Mouse (Mus musculus): ENCODE measurements around the gene Tmem141. TPM values are rescaled to one million over a fixed set of nuclear protein-coding genes. Genes with fewer than 3 reads are reported as not detected.

Gene Tmem141
- polyA plus RNA-seq, 1 experiment from 2014 or later = 25.5 TPM

- peaks cover 45% of the 10 kb centered on the region for H3K4me1 ChIP-seq (ENCODE audit: control insufficient read depth, insufficient read depth, low read length)
- no peak for ATAC-seq (ENCODE audit: insufficient number of reproducible peaks, insufficient read depth, low FRiP score, low read depth)
- H3K4me3 ChIP-seq (ENCODE audit: low read depth, low read length) = peak overlapping the region; percentile 24
- peak overlapping the region; percentile 24; the same call in 1 of the 2 replicates for H3K4me2 ChIP-seq (replicated peaks; ENCODE audit: low read depth, low read length)
- H3K27ac ChIP-seq (ENCODE audit: low read length) = no peak overlapping the region
- WGBS = 6% methylated on average over 77 of the region's 77 CpGs
- H3K36me3 ChIP-seq (ENCODE audit: control insufficient read depth, insufficient read depth, low read length) = peaks cover 12% of the 10 kb centered on the region
- peaks cover 37% of the 10 kb centered on the region for H3K27me3 ChIP-seq (ENCODE audit: control insufficient read depth, insufficient read depth, low read length)
- no peak overlapping the region for H3K9ac ChIP-seq (replicated peaks; ENCODE audit: low read depth, low read length)
- H3K9me3 ChIP-seq (ENCODE audit: control insufficient read depth, low read depth, low read length) = no peaks in the 10 kb centered on the region
Observed at GRCm38 (mm10) chr2:25578796-25579736, 42.7 kb downstream of the Tmem141 start.

GRCm38 (mm10) chr2:25577951-25578795 lies 43.6 kb downstream of the Tmem141 start:
- Histone ChIP-seq H3K27me3 (ENCODE audit: control insufficient read depth, insufficient read depth, low read length) (peaks cover 37% of the 10 kb centered on the region), H3K36me3 (ENCODE audit: control insufficient read depth, insufficient read depth, low read length) (peaks cover 3% of the 10 kb centered on the region), H3K27ac (ENCODE audit: low read length) (no peak overlapping the region), H3K9ac (replicated peaks; ENCODE audit: low read depth, low read length) (no peak overlapping the region), H3K4me2 (replicated peaks; ENCODE audit: low read depth, low read length) (peak overlapping the region; percentile 22), H3K9me3 (ENCODE audit: control insufficient read depth, low read depth, low read length) (no peaks in the 10 kb centered on the region), H3K4me1 (ENCODE audit: control insufficient read depth, insufficient read depth, low read length) (peaks cover 54% of the 10 kb centered on the region), H3K4me3 (ENCODE audit: low read depth, low read length) (peak overlapping the region; percentile 15)
- ATAC-seq (ENCODE audit: insufficient number of reproducible peaks, insufficient read depth, low FRiP score, low read depth) = no peak
- WGBS = 6% methylated on average over 74 of the region's 75 CpGs

- peak overlapping the region; percentile 22 for H3K4me2 ChIP-seq (replicated peaks; ENCODE audit: low read depth, low read length)
- no peak overlapping the region for H3K27ac ChIP-seq (ENCODE audit: low read length)
- 20% methylated on average over 92 of the region's 92 CpGs for WGBS
- no peak overlapping the region; the same call in 1 of the 2 replicates for H3K9ac ChIP-seq (replicated peaks; ENCODE audit: low read depth, low read length)
- peaks cover 54% of the 10 kb centered on the region for H3K4me1 ChIP-seq (ENCODE audit: control insufficient read depth, insufficient read depth, low read length)
- H3K27me3 ChIP-seq (ENCODE audit: control insufficient read depth, insufficient read depth, low read length) = peaks cover 37% of the 10 kb centered on the region
- no peaks in the 10 kb centered on the region for H3K36me3 ChIP-seq (ENCODE audit: control insufficient read depth, insufficient read depth, low read length)
- H3K4me3 ChIP-seq (ENCODE audit: low read depth, low read length) = peak overlapping the region; percentile 15
- no peak for ATAC-seq (ENCODE audit: insufficient number of reproducible peaks, insufficient read depth, low FRiP score, low read depth)
- no peaks in the 10 kb centered on the region for H3K9me3 ChIP-seq (ENCODE audit: control insufficient read depth, low read depth, low read length)
Observed at GRCm38 (mm10) chr2:25576965-25577891, 44.6 kb downstream of the Tmem141 start.

GRCm38 (mm10) chr2:25576028-25576850 lies 45.6 kb downstream of the Tmem141 start:
- Histone ChIP-seq H3K4me2 (replicated peaks; ENCODE audit: low read depth, low read length) (peak overlapping the region; percentile 75; the same call in 1 of the 2 replicates), H3K36me3 (ENCODE audit: control insufficient read depth, insufficient read depth, low read length) (peaks cover 4% of the 10 kb centered on the region; the same call in 1 of the 2 replicates), H3K9me3 (ENCODE audit: control insufficient read depth, low read depth, low read length) (no peaks in the 10 kb centered on the region), H3K27me3 (ENCODE audit: control insufficient read depth, insufficient read depth, low read length) (peaks cover 37% of the 10 kb centered on the region), H3K27ac (ENCODE audit: low read length) (no peak overlapping the region), H3K4me1 (ENCODE audit: control insufficient read depth, insufficient read depth, low read length) (peaks cover 54% of the 10 kb centered on the region), H3K4me3 (ENCODE audit: low read depth, low read length) (no peak overlapping the region), H3K9ac (replicated peaks; ENCODE audit: low read depth, low read length) (no peak overlapping the region)
- no peak for ATAC-seq (ENCODE audit: insufficient number of reproducible peaks, insufficient read depth, low FRiP score, low read depth)
- 73% methylated on average over 16 of the region's 16 CpGs for WGBS

GRCm38 (mm10) chr2:25575432-25576027 lies 46.3 kb downstream of the Tmem141 start:
- Histone ChIP-seq H3K4me1 (ENCODE audit: control insufficient read depth, insufficient read depth, low read length) (peaks cover 54% of the 10 kb centered on the region), H3K27me3 (ENCODE audit: control insufficient read depth, insufficient read depth, low read length) (peaks cover 36% of the 10 kb centered on the region), H3K4me2 (replicated peaks; ENCODE audit: low read depth, low read length) (peak overlapping the region; percentile 75), H3K9me3 (ENCODE audit: control insufficient read depth, low read depth, low read length) (no peaks in the 10 kb centered on the region), H3K4me3 (ENCODE audit: low read depth, low read length) (peak overlapping the region; percentile 55), H3K9ac (replicated peaks; ENCODE audit: low read depth, low read length) (peak overlapping the region; percentile 40; the same call in 1 of the 2 replicates), H3K27ac (ENCODE audit: low read length) (peak overlapping the region; percentile 82; the same call in 1 of the 2 replicates), H3K36me3 (ENCODE audit: control insufficient read depth, insufficient read depth, low read length) (peaks cover 7% of the 10 kb centered on the region; the same call in 1 of the 2 replicates)
- 14% methylated on average over 21 of the region's 21 CpGs for WGBS
- no peak for ATAC-seq (ENCODE audit: insufficient number of reproducible peaks, insufficient read depth, low FRiP score, low read depth)

- Histone ChIP-seq H3K4me2 (replicated peaks; ENCODE audit: low read depth, low read length) (peak within 1 kb of the TSS; percentile 99), H3K27ac (ENCODE audit: low read length) (peak within 1 kb of the TSS; percentile 84), H3K4me3 (ENCODE audit: low read depth, low read length) (peak within 1 kb of the TSS; percentile 55), H3K9me3 (ENCODE audit: control insufficient read depth, low read depth, low read length) (no peaks in the 10 kb centered on the region), H3K4me1 (ENCODE audit: control insufficient read depth, insufficient read depth, low read length) (peaks cover 51% of the 10 kb centered on the region), H3K27me3 (ENCODE audit: control insufficient read depth, insufficient read depth, low read length) (peaks cover 28% of the 10 kb centered on the region), H3K36me3 (ENCODE audit: control insufficient read depth, insufficient read depth, low read length) (peaks cover 13% of the 10 kb centered on the region; the same call in 1 of the 2 replicates), H3K9ac (replicated peaks; ENCODE audit: low read depth, low read length) (peak within 1 kb of the TSS; percentile 45)
- under 1% methylated on average over 44 of the region's 45 CpGs for WGBS
- ATAC-seq (ENCODE audit: insufficient number of reproducible peaks, insufficient read depth, low FRiP score, low read depth) = peak; percentile 98
Observed at GRCm38 (mm10) chr2:25574579-25575431, 47.0 kb downstream of the Tmem141 start, which contains the start of the genes Mamdc4 and Phpt1. Mamdc4 (minus strand) TSS chr2:25574845. Phpt1 (minus strand) TSS chr2:25575224.
